8 mouse cellular contexts compared by ENCODE assay signal in the genomic region with DNA sequence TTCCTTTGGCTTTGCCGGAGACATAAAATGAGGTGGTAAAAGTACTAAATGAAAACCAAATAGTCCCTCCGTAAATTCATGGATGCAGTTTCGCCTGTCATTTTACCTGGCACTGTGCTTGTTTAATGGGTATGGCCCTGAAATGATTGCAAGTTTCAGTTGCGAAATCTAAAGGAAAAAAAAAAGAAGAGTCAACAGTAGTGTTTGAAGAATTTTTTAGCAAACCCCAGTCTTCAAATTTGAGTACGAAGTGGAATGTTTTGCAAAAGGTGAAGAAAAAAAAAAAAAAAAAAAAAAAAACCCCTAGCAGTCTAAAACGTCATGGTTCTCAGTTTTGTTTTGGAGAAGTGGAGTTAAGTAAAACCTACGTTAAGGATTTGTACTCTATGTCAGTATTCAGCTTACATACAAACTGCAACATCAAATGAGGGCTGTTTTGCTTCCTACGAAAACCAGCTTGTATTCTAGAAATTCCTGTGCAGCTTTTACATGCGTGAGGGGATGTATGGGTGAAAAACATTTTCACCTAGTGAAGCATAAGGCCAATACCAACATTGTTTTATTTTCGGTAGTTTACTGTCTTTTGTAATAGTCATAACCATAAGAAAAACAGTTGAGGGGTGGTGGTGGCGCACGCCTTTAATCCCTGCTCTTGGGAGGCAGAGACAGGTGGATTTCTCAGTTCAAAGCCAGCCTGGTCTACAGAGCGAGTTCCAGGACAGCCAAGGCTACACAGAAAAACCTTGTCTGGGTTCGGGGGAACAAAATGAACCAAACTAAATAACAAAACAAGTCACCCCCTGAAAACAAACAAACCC. TPM values are rescaled to one million over a fixed set of nuclear protein-coding genes. Genes with fewer than 3 reads are reported as not detected.
DNase-seq lines count a peak whose midpoint lies in the region; ATAC-seq lines count a peak whose summit lies in the region.

No protein-coding gene starts in this region.

- intact Hi-C loops in heart, postnatal 25 days (cut with DNase I), result no loop called here
- intact Hi-C loops in left cerebral cortex, postnatal 14 days (cut with DNase I), result no loop called here

- no peaks in the 10 kb centered on the region for H3K9me3 ChIP-seq in forebrain, embryonic 10.5 days
- H3K9me3 ChIP-seq in liver, embryonic 11.5 days (ENCODE audit: control insufficient read depth, low read length), result no peaks in the 10 kb centered on the region

- DNase-seq in heart, adult 11 months, result peak; percentile 86
- DNase-seq in heart, postnatal 25 days (ENCODE audit: low spot score), result no peak
- peak; percentile 63 for DNase-seq in CD4-positive helper T cell, adult 2 months (ENCODE audit: low read depth, low spot score)
- no peak for DNase-seq in forebrain, embryonic 10.5 days (ENCODE audit: extremely low spot score, low spot score)
- DNase-seq in liver, embryonic 11.5 days (ENCODE audit: low spot score), result no peak
- no peak for DNase-seq in right cerebral cortex, postnatal 25 days
- DNase-seq in layer of hippocampus, adult 11-12 months (ENCODE audit: low spot score), result no peak
- no peak for DNase-seq in left cerebral cortex, postnatal 14 days (ENCODE audit: low spot score in 2 of 2)

- WGBS in forebrain, embryonic 10.5 days, result 55% methylated on average over 14 of the region's 14 CpGs
- WGBS in liver, embryonic 11.5 days, result 35% methylated on average over 14 of the region's 14 CpGs

- no peaks in the 10 kb centered on the region for H3K36me3 ChIP-seq in forebrain, embryonic 10.5 days (replicated peaks)
- no peaks in the 10 kb centered on the region for H3K36me3 ChIP-seq in liver, embryonic 11.5 days (ENCODE audit: control insufficient read depth, insufficient read depth, low read length)

- H3K4me2 ChIP-seq in liver, embryonic 11.5 days, result peak overlapping the region; percentile 93

- no peaks in the 10 kb centered on the region for H3K27me3 ChIP-seq in forebrain, embryonic 10.5 days (ENCODE audit: poor library complexity, severe bottlenecking)
- no peaks in the 10 kb centered on the region for H3K27me3 ChIP-seq in liver, embryonic 11.5 days (replicated peaks; ENCODE audit: control insufficient read depth, insufficient read depth, low read length)

- H3K27ac ChIP-seq in forebrain, embryonic 10.5 days, result peak overlapping the region; percentile 96
- H3K27ac ChIP-seq in liver, embryonic 11.5 days (ENCODE audit: low read depth, low read length), result peak overlapping the region; percentile 98

- H3K4me1 ChIP-seq in forebrain, embryonic 10.5 days, result peaks cover 18% of the 10 kb centered on the region
- H3K4me1 ChIP-seq in liver, embryonic 11.5 days (replicated peaks; ENCODE audit: control insufficient read depth, insufficient read depth, low read length), result no peaks in the 10 kb centered on the region

- peak overlapping the region; percentile 92 for H3K9ac ChIP-seq in liver, embryonic 11.5 days (ENCODE audit: low read depth, low read length)

- ATAC-seq in liver, embryonic 11.5 days (replicated peaks; ENCODE audit: low FRiP score), result no peak

- H3K4me3 ChIP-seq in forebrain, embryonic 10.5 days, result peak overlapping the region; percentile 70
- peak overlapping the region; percentile 70 for H3K4me3 ChIP-seq in liver, embryonic 11.5 days (ENCODE audit: low read depth, low read length)

RNA-seq across cellular contexts. Expression of a gene that starts 1.6 kb away (rescaled TPM):
- 10 to 100 TPM; 15.5 to 19.2 TPM for total RNA-seq in heart, postnatal 25 days (2021)
- 7.3 and 7.8 TPM in 2 replicates for polyA plus RNA-seq in forebrain, embryonic 10.5 days (2016; fragmentation: Nextera tagmentation; extraction: Ambion mirVana)
- polyA plus RNA-seq in liver, embryonic 11.5 days (2014; fragmentation: Nextera tagmentation; extraction: Ambion mirVana), result 10.7 and 11.2 TPM in 2 replicates
- 10 to 100 TPM; 19.6 to 21.1 TPM for total RNA-seq in left cerebral cortex, postnatal 14 days (2021)

RNA-seq across cellular contexts. Expression of a gene that starts 12.3 kb away (rescaled TPM):
- total RNA-seq in heart, postnatal 25 days (2021), result 10 to 100 TPM; 75.1 to 82.8 TPM
- polyA plus RNA-seq in forebrain, embryonic 10.5 days (2016; fragmentation: Nextera tagmentation; extraction: Ambion mirVana), result 237 and 242 TPM in 2 replicates
- 77.3 and 78.3 TPM in 2 replicates for polyA plus RNA-seq in liver, embryonic 11.5 days (2014; fragmentation: Nextera tagmentation; extraction: Ambion mirVana)
- 100 to 1,000 TPM; 936 to 943 TPM for total RNA-seq in left cerebral cortex, postnatal 14 days (2021)

Comparison
In these comparisons a context has a peak if more than half of its experiments do, and no peak if none do; other contexts are left out.
1. DNase-seq: peak in heart, adult 11 months (single experiment) and CD4-positive helper T cell, adult 2 months (single experiment); none in heart, postnatal 25 days (single experiment), forebrain, embryonic 10.5 days (single experiment), liver, embryonic 11.5 days (single experiment), right cerebral cortex, postnatal 25 days (single experiment), layer of hippocampus, adult 11-12 months (single experiment) and left cerebral cortex, postnatal 14 days (0 of 2).
2. RNA of a gene that starts 12.3 kb away (total RNA-seq): 936 to 943 TPM in left cerebral cortex, postnatal 14 days; 75.1 to 82.8 TPM in heart, postnatal 25 days; every median in the first group is over 10 times any median in the second.